Mouse (Mus musculus) myocyte (in vitro differentiated cells): ENCODE data around the gene Trnau1ap.

ENCODE experiments used
- POLR2AphosphoS2 ChIP-seq: IDR thresholded peaks from one replicate; pipeline ENCODE4 v1.6.1; 2011; ENCODE audit warnings: low read depth, control low read depth; ENCODE audit not compliant: insufficient read length
- USF1 ChIP-seq: IDR thresholded peaks from one replicate; pipeline ENCODE4 v1.6.1; 2011; ENCODE audit warnings: low read depth, mild to moderate bottlenecking, control low read depth, moderate library complexity

- TF ChIP-seq USF1 (no peak), POLR2AphosphoS2 (no peak)
Observed at GRCm38 (mm10) chr4:132266835-132267349, 62.4 kb downstream of the Trnau1ap start.
